Mouse (Mus musculus) embryonic facial prominence, embryonic 10.5 days (tissue): ENCODE data around the gene BC016579. TPM values are rescaled to one million over a fixed set of nuclear protein-coding genes. Genes with fewer than 3 reads are reported as not detected.
A peak's percentile ranks its signal among the peaks of the same experiment; 100 is the strongest.

ENCODE experiments used
- DNase-seq: peaks from one replicate; pipeline ENCODE4 v3.0.0-alpha.2; 2017; ENCODE audit warnings: low spot score
- H3K27ac ChIP-seq: fragments of 300-500 bp; sonication (generic); replicated peaks from 2 replicates; pipeline ENCODE4 v1.5.1; 2016; ENCODE audit warnings: mild to moderate bottlenecking
- H3K27me3 ChIP-seq: fragments of 300-500 bp; sonication (generic); replicated peaks from 2 replicates; pipeline ENCODE4 v1.6.1; 2016; ENCODE audit warnings: low read depth, mild to moderate bottlenecking; ENCODE audit not compliant: poor library complexity, severe bottlenecking
- H3K36me3 ChIP-seq: fragments of 300-500 bp; sonication (generic); replicated peaks from 2 replicates; pipeline ENCODE4 v1.6.1; 2016; ENCODE audit warnings: mild to moderate bottlenecking, moderate library complexity
- H3K4me1 ChIP-seq: fragments of 300-500 bp; sonication (generic); 2 replicates; pipeline ENCODE4 v1.6.1; 2016
- H3K4me3 ChIP-seq: fragments of 300-500 bp; sonication (generic); 2 replicates; pipeline ENCODE4 v1.5.1; 2016; ENCODE audit warnings: mild to moderate bottlenecking, moderate library complexity
- H3K9me3 ChIP-seq: fragments of 300-500 bp; sonication (generic); 2 replicates; pipeline ENCODE4 v1.6.1; 2016; ENCODE audit warnings: mild to moderate bottlenecking
- WGBS: fragments of 180-500 bp; shearing (Covaris S2); methylation state at CpG from one replicate; pipeline ENCODE4 v1.1.7; 2016; 5-methylcytosine and 5-hydroxymethylcytosine counted together
- polyA plus RNA-seq: library from polyadenylated mRNA; unstranded; fragments of >200 nt; fragmentation: Nextera tagmentation; extraction: Ambion mirVana; gene quantifications from 2 replicates; pipeline ENCODE4 v1.2.1, GENCODE M21; 2016

BC016579 gene
- polyA plus RNA-seq, 1 experiment from 2014 or later: 0.09 TPM

- no peak for DNase-seq
- no peaks in the 10 kb centered on the region for H3K9me3 ChIP-seq
- H3K27me3 ChIP-seq: no peaks in the 10 kb centered on the region
- no peak overlapping the region for H3K27ac ChIP-seq
- 75% methylated on average over 2 of the region's 2 CpGs for WGBS
- no peaks in the 10 kb centered on the region for H3K4me1 ChIP-seq
- H3K36me3 ChIP-seq: no peaks in the 10 kb centered on the region
- no peak overlapping the region for H3K4me3 ChIP-seq
Observed at GRCm38 (mm10) chr16:45666136-45666535, 12.3 kb upstream of the BC016579 start.

GRCm38 (mm10) chr16:45662381-45662780 lies 8.5 kb upstream of the BC016579 start:
- Histone ChIP-seq H3K27ac (no peak overlapping the region), H3K4me3 (no peak overlapping the region), H3K36me3 (no peaks in the 10 kb centered on the region), H3K9me3 (no peaks in the 10 kb centered on the region), H3K4me1 (no peaks in the 10 kb centered on the region), H3K27me3 (no peaks in the 10 kb centered on the region)
- no peak for DNase-seq

GRCm38 (mm10) chr16:45659596-45659995 lies 5.7 kb upstream of the BC016579 start:
- DNase-seq: no peak
- Histone ChIP-seq H3K27ac (no peak overlapping the region), H3K36me3 (no peaks in the 10 kb centered on the region), H3K27me3 (peaks cover 11% of the 10 kb centered on the region), H3K4me3 (no peak overlapping the region), H3K9me3 (no peaks in the 10 kb centered on the region), H3K4me1 (no peaks in the 10 kb centered on the region)
- WGBS: 90% methylated on average over 4 of the region's 4 CpGs

- Histone ChIP-seq H3K27ac (no peak overlapping the region), H3K27me3 (peaks cover 25% of the 10 kb centered on the region), H3K4me1 (peaks cover 11% of the 10 kb centered on the region), H3K36me3 (no peaks in the 10 kb centered on the region), H3K4me3 (no peak overlapping the region), H3K9me3 (no peaks in the 10 kb centered on the region)
- WGBS: 93% methylated on average over 1 of the region's 1 CpGs
- DNase-seq: no peak
Observed at GRCm38 (mm10) chr16:45658248-45658647, 4.4 kb upstream of the BC016579 start.

- Histone ChIP-seq H3K36me3 (no peaks in the 10 kb centered on the region), H3K4me1 (peaks cover 12% of the 10 kb centered on the region), H3K9me3 (no peaks in the 10 kb centered on the region), H3K27ac (no peak overlapping the region), H3K4me3 (no peak overlapping the region), H3K27me3 (peaks cover 31% of the 10 kb centered on the region)
- WGBS: 92% methylated on average over 12 of the region's 12 CpGs
- no peak for DNase-seq
Observed at GRCm38 (mm10) chr16:45657574-45658159, 3.8 kb upstream of the BC016579 start.

GRCm38 (mm10) chr16:45654465-45654864 lies 597 bp upstream of the BC016579 start:
- WGBS: 58% methylated on average over 9 of the region's 9 CpGs
- H3K36me3 ChIP-seq: no peaks in the 10 kb centered on the region

GRCm38 (mm10) chr16:45653009-45653933 lies 597 bp downstream of the BC016579 start:
- DNase-seq: peak; percentile 13
- Histone ChIP-seq H3K27ac (no peak overlapping the region), H3K4me1 (peaks cover 12% of the 10 kb centered on the region), H3K9me3 (no peaks in the 10 kb centered on the region), H3K4me3 (peak overlapping the region; percentile 51), H3K27me3 (peaks cover 35% of the 10 kb centered on the region), H3K36me3 (no peaks in the 10 kb centered on the region)
- 10% methylated on average over 17 of the region's 17 CpGs for WGBS

More at GRCm38 (mm10) chr16:45654465-45654864, 597 bp upstream of the BC016579 start:
- Histone ChIP-seq H3K4me3 (peak overlapping the region; percentile 51), H3K4me1 (peaks cover 12% of the 10 kb centered on the region), H3K9me3 (no peaks in the 10 kb centered on the region), H3K27ac (no peak overlapping the region), H3K27me3 (peaks cover 35% of the 10 kb centered on the region)
- no peak for DNase-seq

GRCm38 (mm10) chr16:45651497-45651896 lies 2.4 kb downstream of the BC016579 start:
- Histone ChIP-seq H3K27me3 (peaks cover 35% of the 10 kb centered on the region), H3K27ac (no peak overlapping the region), H3K4me1 (peaks cover 12% of the 10 kb centered on the region), H3K4me3 (no peak overlapping the region), H3K9me3 (no peaks in the 10 kb centered on the region), H3K36me3 (no peaks in the 10 kb centered on the region)
- DNase-seq: no peak
- WGBS: 69% methylated on average over 2 of the region's 2 CpGs

- no peak for DNase-seq
- H3K27me3 ChIP-seq: no peaks in the 10 kb centered on the region
- no peak overlapping the region for H3K27ac ChIP-seq
- H3K9me3 ChIP-seq: no peaks in the 10 kb centered on the region
- no peaks in the 10 kb centered on the region for H3K36me3 ChIP-seq
- no peaks in the 10 kb centered on the region for H3K4me1 ChIP-seq
- WGBS: 76% methylated on average over 6 of the region's 6 CpGs
- no peak overlapping the region for H3K4me3 ChIP-seq
Observed at GRCm38 (mm10) chr16:45644380-45644779, 9.5 kb downstream of the BC016579 start.

GRCm38 (mm10) chr16:45643944-45644343 lies 9.9 kb downstream of the BC016579 start:
- no peak for DNase-seq
- Histone ChIP-seq H3K27ac (no peak overlapping the region), H3K36me3 (no peaks in the 10 kb centered on the region), H3K4me3 (no peak overlapping the region), H3K4me1 (no peaks in the 10 kb centered on the region), H3K9me3 (no peaks in the 10 kb centered on the region), H3K27me3 (no peaks in the 10 kb centered on the region)
- WGBS: 91% methylated on average over 3 of the region's 3 CpGs

GRCm38 (mm10) chr16:45641301-45641700 lies 12.6 kb downstream of the BC016579 start:
- Histone ChIP-seq H3K27ac (no peak overlapping the region), H3K27me3 (no peaks in the 10 kb centered on the region), H3K9me3 (no peaks in the 10 kb centered on the region), H3K4me1 (no peaks in the 10 kb centered on the region), H3K36me3 (no peaks in the 10 kb centered on the region), H3K4me3 (no peak overlapping the region)
- DNase-seq: no peak
- WGBS: 64% methylated on average over 3 of the region's 3 CpGs

GRCm38 (mm10) chr16:45640070-45640762 lies 13.7 kb downstream of the BC016579 start:
- no peaks in the 10 kb centered on the region for H3K27me3 ChIP-seq
- H3K36me3 ChIP-seq: no peaks in the 10 kb centered on the region
- WGBS: 87% methylated on average over 10 of the region's 10 CpGs
- DNase-seq: no peak
- H3K4me3 ChIP-seq: no peak overlapping the region
- no peak overlapping the region for H3K27ac ChIP-seq
- no peaks in the 10 kb centered on the region for H3K4me1 ChIP-seq
- H3K9me3 ChIP-seq: no peaks in the 10 kb centered on the region
